Mouse (Mus musculus) megakaryocyte-erythroid progenitor cell, adult 5-6 weeks (primary cell): ENCODE measurements around the gene Krtap6-5. TPM values are rescaled to one million over a fixed set of nuclear protein-coding genes. Genes with fewer than 3 reads are reported as not detected.
"Not testable (repeated sequence)": the region's sequence is repeated elsewhere in the genome, so short reads cannot be mapped to it uniquely, and the experiment has no call there.

Experiments
- ATAC-seq: replicated peaks from 2 replicates; pipeline ENCODE4 v1.8.0; 2016; ENCODE audit warnings: mild to moderate bottlenecking, inconsistent platforms; ENCODE audit not compliant: severe bottlenecking, poor library complexity, low FRiP score, low TSS enrichment
- total RNA-seq, 2 experiments: library from RNA; stranded (forward) in 1 of 2; stranded (reverse) in 1 of 2; fragments of 200-1000, 215-1000 nt in 1 of 2; fragments of >200 nt in 1 of 2; fragmentation: Nextera tagmentation in 1 of 2; gene quantifications; 2 replicates each; pipeline ENCODE4 v1.2.3; 2014 to 2017

Krtap6-5 gene
- total RNA-seq (2014; fragmentation: Nextera tagmentation) (not detected in 2 replicates), total RNA-seq (2017) (not detected in 2 replicates)

DNA sequence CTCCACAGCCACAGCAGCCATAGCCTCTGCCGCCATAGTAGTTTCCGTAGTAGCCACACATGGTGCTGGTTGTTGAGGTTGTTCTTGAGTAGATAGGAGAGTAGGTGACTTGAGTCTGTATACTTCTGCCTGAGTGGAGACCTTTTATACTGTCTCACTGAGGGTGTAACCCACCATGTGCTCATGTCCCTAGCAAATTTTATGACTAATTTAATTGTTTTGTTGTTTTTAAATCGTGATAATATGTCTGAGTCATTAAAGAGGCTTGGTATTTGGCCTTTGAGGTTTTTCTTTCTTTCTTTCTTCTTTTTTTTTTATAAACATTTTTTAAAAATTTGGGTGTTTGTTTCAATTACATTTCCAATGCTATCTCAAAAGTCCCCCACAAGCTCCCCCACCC is at the start of gene Krtap6-5:
Gene Krtap6-5, minus strand, starts transcription at position 101 of the 400 bp plus-strand sequence.
- no peak for ATAC-seq

DNA sequence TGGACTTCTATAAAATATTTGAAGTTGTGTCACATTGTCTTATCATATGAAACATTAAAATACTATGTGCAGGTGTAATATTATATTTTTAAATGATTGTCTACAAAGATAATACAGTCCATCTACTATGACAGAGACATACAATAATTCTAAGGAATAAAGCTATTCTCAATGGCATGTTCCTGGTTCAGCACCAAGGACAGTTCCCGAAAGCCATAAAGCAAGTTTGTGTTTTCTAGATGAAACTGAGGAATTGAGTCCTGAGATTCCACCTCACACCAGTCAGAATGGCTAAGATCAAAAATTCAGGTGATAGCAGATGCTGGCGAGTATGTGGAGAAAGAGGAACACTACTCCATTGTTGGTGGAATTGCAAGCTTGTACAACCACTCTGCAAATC is 23.4 kb upstream of the Krtap6-5 start:
- ATAC-seq, result not testable (repeated sequence)

- not testable (repeated sequence) for ATAC-seq
These were observed 16.2 kb upstream of the Krtap6-5 start, which contains the start of gene 1110025L11Rik for GRCm38 (mm10) chr16:89063902-89064301. TSS of gene 1110025L11Rik (minus strand) at chr16:89064002.

DNA sequence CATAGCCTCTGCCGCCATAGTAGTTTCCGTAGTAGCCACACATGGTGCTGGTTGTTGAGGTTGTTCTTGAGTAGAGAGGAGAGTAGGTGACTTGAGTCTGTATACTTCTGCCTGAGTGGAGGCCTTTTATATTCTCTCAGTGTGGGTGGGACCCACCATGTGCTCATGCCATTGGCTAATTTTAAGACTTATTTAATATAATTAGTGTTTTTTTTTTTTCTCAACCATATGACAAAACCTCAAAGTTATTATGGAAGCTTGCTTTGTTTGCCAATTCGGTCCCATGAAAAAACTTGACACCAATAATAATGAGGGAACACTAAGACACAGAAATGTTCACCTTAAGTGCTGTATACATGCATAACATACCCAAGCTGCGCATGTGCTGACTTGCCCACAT is 6.3 kb downstream of the Krtap6-5 start, which contains the start of gene Gm10228:
Gene Gm10228, minus strand, starts transcription at position 101 of the 400 bp plus-strand sequence.
- not testable (repeated sequence) for ATAC-seq

- ATAC-seq, result not testable (repeated sequence)
These were observed 16.3 kb downstream of the Krtap6-5 start, which contains the start of gene Krtap6-1 for GRCm38 (mm10) chr16:89031399-89031798. TSS of gene Krtap6-1 (plus strand) at chr16:89031699.

GRCm38 (mm10) chr16:89014984-89015383 is 32.7 kb downstream of the Krtap6-5 start, which contains the start of gene Gm10229:
TSS of gene Gm10229 (plus strand) at chr16:89015284.
- not testable (repeated sequence) for ATAC-seq

GRCm38 (mm10) chr16:89013973-89014372 is 33.7 kb downstream of the Krtap6-5 start:
- ATAC-seq, result no peak

- ATAC-seq, result no peak
These were observed 37.0 kb downstream of the Krtap6-5 start, which contains the start of gene Krtap22-2 for GRCm38 (mm10) chr16:89010659-89011058. TSS of gene Krtap22-2 (minus strand) at chr16:89010759.

Other genes starting within 250 kb of the Krtap6-5 start
- not detected in 2 replicates for gene Gm20741, start 235.7 kb downstream of the Krtap6-5 start, total RNA-seq (2014; fragmentation: Nextera tagmentation)
- not detected in 2 replicates for gene Gm20741, start 235.7 kb downstream of the Krtap6-5 start, total RNA-seq (2017)
- gene Krtap15, start 227.7 kb downstream of the Krtap6-5 start, total RNA-seq (2014; fragmentation: Nextera tagmentation), result not detected in 2 replicates
- gene Krtap15, start 227.7 kb downstream of the Krtap6-5 start, total RNA-seq (2017), result not detected in 2 replicates
- gene Krtap14, start 221.7 kb downstream of the Krtap6-5 start, total RNA-seq (2014; fragmentation: Nextera tagmentation), result not detected in 2 replicates
- gene Krtap14, start 221.7 kb downstream of the Krtap6-5 start, total RNA-seq (2017), result not detected in 2 replicates
- gene Krtap19-1, start 178.5 kb downstream of the Krtap6-5 start, total RNA-seq (2014; fragmentation: Nextera tagmentation), result not detected in 2 replicates
- not detected in 2 replicates for gene Krtap19-1, start 178.5 kb downstream of the Krtap6-5 start, total RNA-seq (2017)
- gene Krtap19-2, start 173.6 kb downstream of the Krtap6-5 start, total RNA-seq (2014; fragmentation: Nextera tagmentation), result not detected in 2 replicates
- gene Krtap19-2, start 173.6 kb downstream of the Krtap6-5 start, total RNA-seq (2017), result not detected in 2 replicates
- not detected in 2 replicates for gene Krtap19-3, start 169.8 kb downstream of the Krtap6-5 start, total RNA-seq (2014; fragmentation: Nextera tagmentation)
- not detected in 2 replicates for gene Krtap19-3, start 169.8 kb downstream of the Krtap6-5 start, total RNA-seq (2017)
- not detected in 2 replicates for gene Krtap19-4, start 162.8 kb downstream of the Krtap6-5 start, total RNA-seq (2014; fragmentation: Nextera tagmentation)
- gene Krtap19-4, start 162.8 kb downstream of the Krtap6-5 start, total RNA-seq (2017), result not detected in 2 replicates
- gene Krtap19-5, start 151.4 kb downstream of the Krtap6-5 start, total RNA-seq (2014; fragmentation: Nextera tagmentation), result not detected in 2 replicates
- not detected in 2 replicates for gene Krtap19-5, start 151.4 kb downstream of the Krtap6-5 start, total RNA-seq (2017)
- gene Krtap19-9b, start 115.6 kb downstream of the Krtap6-5 start, total RNA-seq (2014; fragmentation: Nextera tagmentation), result not detected in 2 replicates
- not detected in 2 replicates for gene Krtap19-9b, start 115.6 kb downstream of the Krtap6-5 start, total RNA-seq (2017)
- not detected in 2 replicates for gene Krtap16-3, start 85.0 kb downstream of the Krtap6-5 start, total RNA-seq (2014; fragmentation: Nextera tagmentation)
- not detected in 2 replicates for gene Krtap16-3, start 85.0 kb downstream of the Krtap6-5 start, total RNA-seq (2017)
- gene Krtap22-2, start 37.1 kb downstream of the Krtap6-5 start, total RNA-seq (2014; fragmentation: Nextera tagmentation), result not detected in 2 replicates
- not detected in 2 replicates for gene Krtap22-2, start 37.1 kb downstream of the Krtap6-5 start, total RNA-seq (2017)
- gene Gm10229, start 32.6 kb downstream of the Krtap6-5 start, total RNA-seq (2014; fragmentation: Nextera tagmentation), result not detected in 2 replicates
- gene Gm10229, start 32.6 kb downstream of the Krtap6-5 start, total RNA-seq (2017), result not detected in 2 replicates
- not detected in 2 replicates for gene Krtap6-1, start 16.2 kb downstream of the Krtap6-5 start, total RNA-seq (2014; fragmentation: Nextera tagmentation)
- gene Krtap6-1, start 16.2 kb downstream of the Krtap6-5 start, total RNA-seq (2017), result not detected in 2 replicates
- not detected in 2 replicates for gene Gm10228, start 6.4 kb downstream of the Krtap6-5 start, total RNA-seq (2014; fragmentation: Nextera tagmentation)
- gene Gm10228, start 6.4 kb downstream of the Krtap6-5 start, total RNA-seq (2017), result not detected in 2 replicates
- not detected in 2 replicates for gene 1110025L11Rik, start 16.1 kb upstream of the Krtap6-5 start, total RNA-seq (2014; fragmentation: Nextera tagmentation)
- gene 1110025L11Rik, start 16.1 kb upstream of the Krtap6-5 start, total RNA-seq (2017), result not detected in 2 replicates
- not detected in 2 replicates for gene Krtap6-3, start 36.1 kb upstream of the Krtap6-5 start, total RNA-seq (2014; fragmentation: Nextera tagmentation)
- not detected in 2 replicates for gene Krtap6-3, start 36.1 kb upstream of the Krtap6-5 start, total RNA-seq (2017)
- not detected in 2 replicates for gene Gm6358, start 93.0 kb upstream of the Krtap6-5 start, total RNA-seq (2014; fragmentation: Nextera tagmentation)
- not detected in 2 replicates for gene Gm6358, start 93.0 kb upstream of the Krtap6-5 start, total RNA-seq (2017)
- gene Gm10061, start 103.2 kb upstream of the Krtap6-5 start, total RNA-seq (2014; fragmentation: Nextera tagmentation), result not detected in 2 replicates
- gene Gm10061, start 103.2 kb upstream of the Krtap6-5 start, total RNA-seq (2017), result not detected in 2 replicates
- gene Gm9789, start 110.1 kb upstream of the Krtap6-5 start, total RNA-seq (2014; fragmentation: Nextera tagmentation), result not detected in 2 replicates
- not detected in 2 replicates for gene Gm9789, start 110.1 kb upstream of the Krtap6-5 start, total RNA-seq (2017)
- gene Gm7735, start 121.6 kb upstream of the Krtap6-5 start, total RNA-seq (2014; fragmentation: Nextera tagmentation), result not detected in 2 replicates
- gene Gm7735, start 121.6 kb upstream of the Krtap6-5 start, total RNA-seq (2017), result not detected in 2 replicates
- gene 1110057P08Rik, start 126.9 kb upstream of the Krtap6-5 start, total RNA-seq (2014; fragmentation: Nextera tagmentation), result not detected in 2 replicates
- gene 1110057P08Rik, start 126.9 kb upstream of the Krtap6-5 start, total RNA-seq (2017), result not detected in 2 replicates
- not detected in 2 replicates for gene Krtap20-2, start 158.0 kb upstream of the Krtap6-5 start, total RNA-seq (2014; fragmentation: Nextera tagmentation)
- gene Krtap20-2, start 158.0 kb upstream of the Krtap6-5 start, total RNA-seq (2017), result not detected in 2 replicates